Mouse (Mus musculus): ENCODE results near the gene Polr2h. TPM values are rescaled to one million over a fixed set of nuclear protein-coding genes. Genes with fewer than 3 reads are reported as not detected.

The Polr2h gene
- polyA plus RNA-seq, 1 experiment from 2014 or later, result 52.6 TPM

DNA sequence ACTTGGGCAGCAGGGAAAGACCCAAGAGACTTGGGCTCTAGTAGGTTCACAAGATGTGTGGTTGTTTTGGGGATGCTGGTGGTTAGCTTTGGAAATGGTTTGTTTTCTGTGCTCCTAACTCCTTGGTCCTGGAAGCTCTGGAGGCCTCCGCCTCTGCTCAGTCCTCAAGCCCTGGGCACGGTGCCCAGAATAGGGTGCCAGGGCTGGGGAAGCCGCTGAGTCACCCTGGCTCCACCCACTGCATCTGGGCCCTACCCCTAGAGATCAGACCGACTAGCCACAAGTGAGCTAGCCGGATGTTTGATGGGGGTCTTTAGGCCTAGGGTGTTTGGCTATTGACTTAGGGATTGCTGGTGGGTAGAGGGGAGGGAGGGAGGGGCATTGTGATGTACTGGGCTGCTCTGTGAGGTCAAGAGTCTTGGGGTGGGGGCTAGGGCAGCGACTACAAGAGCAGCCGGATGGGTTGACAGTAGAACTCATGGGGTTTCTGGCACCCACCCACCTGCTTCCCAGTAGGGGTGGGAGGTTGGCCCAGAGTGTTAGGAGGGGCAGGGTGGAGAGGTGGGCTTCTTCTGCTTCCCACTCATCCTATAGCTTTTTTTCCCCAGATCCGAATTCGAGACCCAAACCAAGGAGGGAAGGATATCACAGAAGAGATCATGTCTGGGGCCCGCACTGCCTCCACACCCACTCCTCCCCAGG is 39.3 kb upstream of the Polr2h start:
- peaks cover 34% of the 10 kb centered on the region for H3K4me1 ChIP-seq
- H3K27ac ChIP-seq (replicated peaks), result peak overlapping the region; percentile 58
- no peak for ATAC-seq (ENCODE audit: extremely low read depth, insufficient number of reproducible peaks, low FRiP score, low TSS enrichment)
- peak overlapping the region; percentile 50 for H3K9ac ChIP-seq
- peaks cover 91% of the 10 kb centered on the region for H3K36me3 ChIP-seq
- H3K4me2 ChIP-seq, result no peak overlapping the region
- no peaks in the 10 kb centered on the region for H3K9me3 ChIP-seq
- H3K27me3 ChIP-seq (replicated peaks), result no peaks in the 10 kb centered on the region
- 70% methylated on average over 10 of the region's 10 CpGs for WGBS
- no peak overlapping the region for H3K4me3 ChIP-seq

- peaks cover 4% of the 10 kb centered on the region; the same call in 1 of the 2 replicates for H3K27me3 ChIP-seq (replicated peaks)
- H3K4me1 ChIP-seq, result peaks cover 29% of the 10 kb centered on the region
- 73% methylated on average over 3 of the region's 3 CpGs for WGBS
Observed at GRCm38 (mm10) chr16:20690774-20691173, 26.7 kb upstream of the Polr2h start.

GRCm38 (mm10) chr16:20691617-20692016 is 25.8 kb upstream of the Polr2h start:
- Histone ChIP-seq H3K4me3 (no peak overlapping the region), H3K9me3 (no peaks in the 10 kb centered on the region), H3K4me1 (peaks cover 37% of the 10 kb centered on the region), H3K27ac (replicated peaks) (no peak overlapping the region), H3K4me2 (no peak overlapping the region), H3K27me3 (replicated peaks) (peaks cover 7% of the 10 kb centered on the region), H3K9ac (no peak overlapping the region), H3K36me3 (peaks cover 61% of the 10 kb centered on the region)
- no peak for ATAC-seq (ENCODE audit: extremely low read depth, insufficient number of reproducible peaks, low FRiP score, low TSS enrichment)
- WGBS, result 59% methylated on average over 1 of the region's 1 CpGs

More at GRCm38 (mm10) chr16:20690774-20691173, 26.7 kb upstream of the Polr2h start:
- H3K36me3 ChIP-seq, result peaks cover 70% of the 10 kb centered on the region
- H3K9ac ChIP-seq, result no peak overlapping the region
- ATAC-seq (ENCODE audit: extremely low read depth, insufficient number of reproducible peaks, low FRiP score, low TSS enrichment), result no peak
- H3K4me2 ChIP-seq, result no peak overlapping the region
- no peaks in the 10 kb centered on the region for H3K9me3 ChIP-seq
- H3K27ac ChIP-seq (replicated peaks), result no peak overlapping the region
- H3K4me3 ChIP-seq, result no peak overlapping the region

GRCm38 (mm10) chr16:20692241-20692965 is 25.1 kb upstream of the Polr2h start:
- peaks cover 39% of the 10 kb centered on the region for H3K4me1 ChIP-seq
- H3K9me3 ChIP-seq, result no peaks in the 10 kb centered on the region
- 0 out of 2 replicates have a peak overlapping the region, but pooled peaks have one; percentile 14 for H3K9ac ChIP-seq
- WGBS, result 46% methylated on average over 16 of the region's 16 CpGs
- peak overlapping the region; percentile 84; the same call in 1 of the 2 replicates for H3K27ac ChIP-seq (replicated peaks)
- H3K36me3 ChIP-seq, result peaks cover 53% of the 10 kb centered on the region
- peak overlapping the region; percentile 86 for H3K4me2 ChIP-seq
- peak overlapping the region; percentile 68 for H3K4me3 ChIP-seq
- H3K27me3 ChIP-seq (replicated peaks), result peaks cover 8% of the 10 kb centered on the region
- ATAC-seq (ENCODE audit: extremely low read depth, insufficient number of reproducible peaks, low FRiP score, low TSS enrichment), result no peak

- peak; percentile 88 for ATAC-seq (ENCODE audit: extremely low read depth, insufficient number of reproducible peaks, low FRiP score, low TSS enrichment)
- WGBS, result under 1% methylated on average over 37 of the region's 37 CpGs
- H3K27ac ChIP-seq (replicated peaks), result peak within 1 kb of the TSS; percentile 84
- H3K9me3 ChIP-seq, result no peaks in the 10 kb centered on the region
- peak within 1 kb of the TSS; percentile 68 for H3K4me3 ChIP-seq
- peaks cover 45% of the 10 kb centered on the region for H3K36me3 ChIP-seq
- H3K4me1 ChIP-seq, result peaks cover 39% of the 10 kb centered on the region
- H3K4me2 ChIP-seq, result peak within 1 kb of the TSS; percentile 86
- H3K9ac ChIP-seq, result peak within 1 kb of the TSS; percentile 86
- peaks cover 8% of the 10 kb centered on the region for H3K27me3 ChIP-seq (replicated peaks)
Observed at GRCm38 (mm10) chr16:20693111-20693701, 24.3 kb upstream of the Polr2h start, which contains the start of gene Fam131a. Fam131a (plus strand) TSS chr16:20693241.

GRCm38 (mm10) chr16:20694781-20695180 is 22.7 kb upstream of the Polr2h start:
- H3K36me3 ChIP-seq, result peaks cover 42% of the 10 kb centered on the region
- WGBS, result 61% methylated on average over 8 of the region's 8 CpGs
- H3K4me3 ChIP-seq, result peak overlapping the region; percentile 45
- no peak for ATAC-seq (ENCODE audit: extremely low read depth, insufficient number of reproducible peaks, low FRiP score, low TSS enrichment)
- H3K27ac ChIP-seq (replicated peaks), result peak overlapping the region; percentile 77
- peak overlapping the region; percentile 69 for H3K4me2 ChIP-seq
- H3K27me3 ChIP-seq (replicated peaks), result peaks cover 8% of the 10 kb centered on the region
- no peaks in the 10 kb centered on the region for H3K9me3 ChIP-seq
- peak overlapping the region; percentile 76 for H3K9ac ChIP-seq
- peaks cover 39% of the 10 kb centered on the region for H3K4me1 ChIP-seq

GRCm38 (mm10) chr16:20695622-20696323 is 21.7 kb upstream of the Polr2h start:
- H3K36me3 ChIP-seq, result peaks cover 37% of the 10 kb centered on the region
- H3K27me3 ChIP-seq (replicated peaks), result peaks cover 8% of the 10 kb centered on the region
- peak overlapping the region; percentile 77 for H3K27ac ChIP-seq (replicated peaks)
- 3% methylated on average over 45 of the region's 46 CpGs for WGBS
- H3K4me1 ChIP-seq, result peaks cover 39% of the 10 kb centered on the region
- no peaks in the 10 kb centered on the region for H3K9me3 ChIP-seq
- H3K9ac ChIP-seq, result peak overlapping the region; percentile 76
- peak; percentile 20; the same call in 1 of the 2 replicates for ATAC-seq (ENCODE audit: extremely low read depth, insufficient number of reproducible peaks, low FRiP score, low TSS enrichment)
- H3K4me2 ChIP-seq, result peak overlapping the region; percentile 69
- H3K4me3 ChIP-seq, result peak overlapping the region; percentile 45

GRCm38 (mm10) chr16:20699266-20699665 is 18.2 kb upstream of the Polr2h start:
- Histone ChIP-seq H3K27me3 (replicated peaks) (peaks cover 8% of the 10 kb centered on the region), H3K4me1 (peaks cover 45% of the 10 kb centered on the region), H3K36me3 (peaks cover 23% of the 10 kb centered on the region; the same call in 1 of the 2 replicates), H3K4me2 (no peak overlapping the region), H3K4me3 (no peak overlapping the region), H3K9ac (no peak overlapping the region), H3K27ac (replicated peaks) (no peak overlapping the region), H3K9me3 (no peaks in the 10 kb centered on the region)
- 65% methylated on average over 5 of the region's 5 CpGs for WGBS
- ATAC-seq (ENCODE audit: extremely low read depth, insufficient number of reproducible peaks, low FRiP score, low TSS enrichment), result no peak

GRCm38 (mm10) chr16:20700036-20700435 is 17.4 kb upstream of the Polr2h start:
- Histone ChIP-seq H3K9ac (no peak overlapping the region), H3K9me3 (no peaks in the 10 kb centered on the region), H3K4me1 (peaks cover 38% of the 10 kb centered on the region), H3K4me2 (no peak overlapping the region), H3K36me3 (peaks cover 25% of the 10 kb centered on the region), H3K27me3 (replicated peaks) (peaks cover 8% of the 10 kb centered on the region), H3K4me3 (no peak overlapping the region), H3K27ac (replicated peaks) (no peak overlapping the region)
- WGBS, result 60% methylated on average over 5 of the region's 5 CpGs
- ATAC-seq (ENCODE audit: extremely low read depth, insufficient number of reproducible peaks, low FRiP score, low TSS enrichment), result no peak

- Histone ChIP-seq H3K4me1 (peaks cover 26% of the 10 kb centered on the region), H3K27me3 (replicated peaks) (peaks cover 3% of the 10 kb centered on the region; the same call in 1 of the 2 replicates), H3K4me3 (no peak overlapping the region), H3K27ac (replicated peaks) (no peak overlapping the region), H3K36me3 (peaks cover 36% of the 10 kb centered on the region), H3K4me2 (no peak overlapping the region), H3K9ac (peak overlapping the region; percentile 69), H3K9me3 (no peaks in the 10 kb centered on the region)
- no peak for ATAC-seq (ENCODE audit: extremely low read depth, insufficient number of reproducible peaks, low FRiP score, low TSS enrichment)
- whole genome bisulfite sequencing, result 61% methylated on average over 7 of the region's 7 CpGs
Observed at GRCm38 (mm10) chr16:20701316-20701715, 16.1 kb upstream of the Polr2h start.

All from heart, embryonic 13.5 days (tissue).